In the genomic region with DNA sequence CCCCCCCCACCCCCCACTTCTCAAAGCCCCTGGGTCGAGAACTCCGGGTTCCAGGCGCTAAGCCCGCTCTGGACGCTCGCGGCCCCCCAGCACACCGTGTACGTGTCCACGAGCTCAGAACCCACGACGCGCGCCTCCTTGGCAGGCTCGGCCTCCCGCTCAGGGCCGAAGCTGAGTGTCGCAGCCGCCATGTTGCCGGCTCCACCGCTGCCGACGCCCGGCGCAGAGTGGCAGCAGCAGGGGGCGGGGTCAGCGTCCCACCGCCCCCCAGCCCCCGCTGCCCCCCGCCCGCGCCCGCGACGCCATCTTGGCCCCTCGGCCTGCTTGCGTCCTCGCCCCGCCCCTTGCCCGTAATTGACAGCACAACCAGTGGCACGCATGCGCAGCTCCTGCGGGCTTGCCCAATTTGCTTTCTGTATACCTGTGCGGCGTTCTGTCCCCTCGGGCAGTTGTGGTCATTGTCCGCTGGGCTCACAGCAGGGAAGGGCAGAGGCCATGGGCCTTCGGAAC, we compare ENCODE assay signal across 8 mouse cellular contexts. TPM values are rescaled to one million over a fixed set of nuclear protein-coding genes. Genes with fewer than 3 reads are reported as not detected.
A peak's percentile ranks its signal among the peaks of the same experiment; 100 is the strongest.
DNase-seq lines count a peak whose midpoint lies in the region; ATAC-seq lines count a peak whose summit lies in the region.

No protein-coding gene starts in this region.

- peak; percentile 95 to 96 for DNase-seq in adrenal gland, adult 18-20 months (ENCODE audit: low spot score in 2 of 2)
- peak; percentile 97 for DNase-seq in embryo, embryonic 10.5 days (ENCODE audit: low spot score)
- DNase-seq in gastrocnemius, postnatal 25 days: peak; percentile 94
- DNase-seq in intestine, embryonic 14.5 days (ENCODE audit: low spot score): peak; percentile 94
- DNase-seq in left cerebral cortex, postnatal 10 days (ENCODE audit: extremely low spot score in 1 of 2, low spot score in 2 of 2): peak; percentile 94 to 99
- DNase-seq in right cerebral cortex, postnatal 10 days (ENCODE audit: low spot score in 2 of 2): peak; percentile 97 to 98
- DNase-seq in urinary bladder, postnatal 14 days (ENCODE audit: low spot score): peak; percentile 96

- H3K4me1 ChIP-seq in intestine, embryonic 14.5 days (replicated peaks; ENCODE audit: control insufficient read depth, insufficient read depth, low read length): peaks cover 12% of the 10 kb centered on the region

- peak overlapping the region; percentile 78 for H3K4me3 ChIP-seq in intestine, embryonic 14.5 days (ENCODE audit: low read depth, low read length)

- peak overlapping the region; percentile 97 for H3K9ac ChIP-seq in intestine, embryonic 14.5 days (ENCODE audit: low read length)

- intact Hi-C loops in left cerebral cortex, postnatal 10 days (cut with DNase I): loop anchor here (5.0 kb wide), 1 partner anchor 46 kb away; a partner anchor contains a TSS

- WGBS in intestine, embryonic 14.5 days: 1% methylated on average over 47 of the region's 48 CpGs

- peak overlapping the region; percentile 78 for H3K27ac ChIP-seq in intestine, embryonic 14.5 days (ENCODE audit: low read depth)

- peaks cover 29% of the 10 kb centered on the region for H3K36me3 ChIP-seq in intestine, embryonic 14.5 days (ENCODE audit: control insufficient read depth, insufficient read depth, low read length)

- H3K27me3 ChIP-seq in intestine, embryonic 14.5 days (replicated peaks; ENCODE audit: control insufficient read depth, insufficient read depth, low read length): no peaks in the 10 kb centered on the region

- H3K4me2 ChIP-seq in intestine, embryonic 14.5 days (ENCODE audit: low read length): peak overlapping the region; percentile 73

- peak; percentile 71 for ATAC-seq in intestine, embryonic 14.5 days (replicated peaks; ENCODE audit: low FRiP score, low TSS enrichment, low read depth)
- ATAC-seq in megakaryocyte progenitor cell, adult 5-6 weeks (replicated peaks; ENCODE audit: poor library complexity): peak; percentile 84

- H3K9me3 ChIP-seq in intestine, embryonic 14.5 days (ENCODE audit: control insufficient read depth, low read length): no peaks in the 10 kb centered on the region

RNA-seq across cellular contexts. Expression of a gene that starts 1.6 kb away (rescaled TPM):
- total RNA-seq in adrenal gland, adult 18-20 months (2021): 1 to 10 TPM in 1 of 2 experiments, under 1 TPM in 1; 0.74 to 1.7 TPM
- 100 to 1,000 TPM; 137 to 627 TPM for total RNA-seq in gastrocnemius, postnatal 25 days (2021)
- 2.2 and 2.6 TPM in 2 replicates for polyA plus RNA-seq in intestine, embryonic 14.5 days (2014; fragmentation: Nextera tagmentation; extraction: Ambion mirVana)
- 1 to 10 TPM; 2.9 to 3.7 TPM for total RNA-seq in left cerebral cortex, postnatal 10 days (2021)
- total RNA-seq in megakaryocyte progenitor cell, adult 5-6 weeks (2015): 0.94 TPM in 1 of 2 replicates, not detected in the other
- 0.54 and 0.87 TPM in 2 replicates for total RNA-seq in megakaryocyte progenitor cell, adult 5-6 weeks (2017)

RNA-seq across cellular contexts. Expression of a gene that starts 10.2 kb away (rescaled TPM):
- 100 to 1,000 TPM; 257 to 319 TPM for total RNA-seq in adrenal gland, adult 18-20 months (2021)
- total RNA-seq in gastrocnemius, postnatal 25 days (2021): 10 to 100 TPM; 63.7 to 67.7 TPM
- 330 and 367 TPM in 2 replicates for polyA plus RNA-seq in intestine, embryonic 14.5 days (2014; fragmentation: Nextera tagmentation; extraction: Ambion mirVana)
- total RNA-seq in left cerebral cortex, postnatal 10 days (2021): 100 to 1,000 TPM; 412 to 432 TPM
- total RNA-seq in megakaryocyte progenitor cell, adult 5-6 weeks (2015): 94.2 and 113 TPM in 2 replicates
- total RNA-seq in megakaryocyte progenitor cell, adult 5-6 weeks (2017): 69.7 and 88.2 TPM in 2 replicates

RNA-seq across cellular contexts. Expression of a gene that starts 11.1 kb away (rescaled TPM):
- total RNA-seq in adrenal gland, adult 18-20 months (2021): 10 to 100 TPM in 1 of 2 experiments, 1 to 10 TPM in 1; 8.5 to 10.6 TPM
- 1 to 10 TPM; 6.0 to 6.1 TPM for total RNA-seq in gastrocnemius, postnatal 25 days (2021)
- 0.23 and 0.55 TPM in 2 replicates for polyA plus RNA-seq in intestine, embryonic 14.5 days (2014; fragmentation: Nextera tagmentation; extraction: Ambion mirVana)
- total RNA-seq in left cerebral cortex, postnatal 10 days (2021): 1 to 10 TPM; 3.6 to 4.4 TPM
- 0.02 TPM in 1 of 2 replicates, not detected in the other for total RNA-seq in megakaryocyte progenitor cell, adult 5-6 weeks (2015)
- 0.04 TPM in 1 of 2 replicates, not detected in the other for total RNA-seq in megakaryocyte progenitor cell, adult 5-6 weeks (2017)

RNA-seq across cellular contexts. Expression of a gene that starts 38.1 kb away (rescaled TPM):
- total RNA-seq in adrenal gland, adult 18-20 months (2021): 10 to 100 TPM; 83.4 to 93.7 TPM
- 10 to 100 TPM; 15.8 to 26.6 TPM for total RNA-seq in gastrocnemius, postnatal 25 days (2021)
- polyA plus RNA-seq in intestine, embryonic 14.5 days (2014; fragmentation: Nextera tagmentation; extraction: Ambion mirVana): 35.8 and 41.0 TPM in 2 replicates
- 10 to 100 TPM; 24.3 to 29.6 TPM for total RNA-seq in left cerebral cortex, postnatal 10 days (2021)
- total RNA-seq in megakaryocyte progenitor cell, adult 5-6 weeks (2015): 3.2 and 6.7 TPM in 2 replicates
- 0.44 and 0.87 TPM in 2 replicates for total RNA-seq in megakaryocyte progenitor cell, adult 5-6 weeks (2017)

RNA-seq across cellular contexts. Expression of a gene that starts 44.6 kb away (rescaled TPM):
- total RNA-seq in adrenal gland, adult 18-20 months (2021): 1 to 10 TPM; 5.8 to 6.7 TPM
- 1 to 10 TPM; 5.2 to 6.3 TPM for total RNA-seq in gastrocnemius, postnatal 25 days (2021)
- 13.7 and 14.4 TPM in 2 replicates for polyA plus RNA-seq in intestine, embryonic 14.5 days (2014; fragmentation: Nextera tagmentation; extraction: Ambion mirVana)
- 1 to 10 TPM; 5.0 to 5.3 TPM for total RNA-seq in left cerebral cortex, postnatal 10 days (2021)
- total RNA-seq in megakaryocyte progenitor cell, adult 5-6 weeks (2015): 14.9 and 16.4 TPM in 2 replicates
- total RNA-seq in megakaryocyte progenitor cell, adult 5-6 weeks (2017): 9.0 and 11.4 TPM in 2 replicates

Comparison
In these comparisons a context has a peak if more than half of its experiments do, and no peak if none do; other contexts are left out.
1. Peak in every context shown above with its lines: DNase-seq, ATAC-seq, H3K4me3 ChIP-seq and H3K27ac ChIP-seq.
2. RNA of a gene that starts 1.6 kb away (total RNA-seq): 137 to 627 TPM in gastrocnemius, postnatal 25 days; 2.9 to 3.7 TPM in left cerebral cortex, postnatal 10 days, 0.74 to 1.7 TPM in adrenal gland, adult 18-20 months and 0.54 to 0.94 TPM in megakaryocyte progenitor cell, adult 5-6 weeks; every median in the first group is over 10 times any median in the second.
3. RNA of a gene that starts 11.1 kb away (total RNA-seq): 8.5 to 10.6 TPM in adrenal gland, adult 18-20 months, 6.0 to 6.1 TPM in gastrocnemius, postnatal 25 days and 3.6 to 4.4 TPM in left cerebral cortex, postnatal 10 days; 0.02 to 0.04 TPM in megakaryocyte progenitor cell, adult 5-6 weeks; every median in the first group is over 4 times any median in the second.